In the genomic region with DNA sequence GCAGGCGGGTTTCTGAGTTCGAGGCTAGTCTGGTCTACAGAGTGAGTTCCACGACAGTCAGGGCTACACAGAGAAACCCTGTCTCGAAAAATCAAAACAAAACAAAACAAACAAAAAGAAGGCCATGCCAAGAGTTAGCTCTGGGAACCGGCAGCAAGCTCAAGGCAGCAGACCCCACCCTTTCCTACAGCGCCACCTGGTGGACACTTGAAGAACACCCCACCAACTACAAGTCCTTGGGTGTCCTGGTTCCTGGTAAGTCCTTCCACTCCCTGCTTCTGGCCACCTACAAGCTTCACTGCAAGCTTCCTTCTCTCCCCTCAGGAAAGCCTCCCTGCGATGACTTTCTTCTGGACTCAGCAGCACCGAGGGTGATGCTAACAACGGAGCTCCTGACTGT, we compare ENCODE assay signal across 8 mouse cellular contexts. TPM values are rescaled to one million over a fixed set of nuclear protein-coding genes. Genes with fewer than 3 reads are reported as not detected.
DNase-seq lines count a peak whose midpoint lies in the region.

No protein-coding gene starts in this region.

- DNase-seq in CD4-positive, CD25-positive, alpha-beta regulatory T cell, adult 2 months (ENCODE audit: low read depth, low spot score), result peak; percentile 88
- DNase-seq in R1 (ENCODE audit: low read depth, low spot score), result peak; percentile 87
- peak; percentile 75 to 86 for DNase-seq in cerebellum, postnatal 25 days
- peak; percentile 85 to 92 for DNase-seq in heart, adult 18-20 months
- DNase-seq in kidney, postnatal 10 days, result peak; percentile 88
- DNase-seq in lung, adult 18-20 months, result peak; percentile 78 to 83
- DNase-seq in right cerebral cortex, adult 2 months (ENCODE audit: low spot score in 2 of 2), result peak; percentile 60 to 85
- peak; percentile 73 for DNase-seq in yolk sac, embryonic 10.5 days (ENCODE audit: low spot score)

RNA-seq across cellular contexts. Expression of a gene that starts 12.6 kb away (rescaled TPM):
- 100 to 1,000 TPM; 270 to 278 TPM for total RNA-seq in heart, adult 18-20 months (2021)

RNA-seq across cellular contexts. Expression of a gene that starts 12.7 kb away (rescaled TPM):
- under 1 TPM; 0.12 to 0.46 TPM for total RNA-seq in heart, adult 18-20 months (2021)

RNA-seq across cellular contexts. Expression of a gene that starts 47.9 kb away (rescaled TPM):
- 10 to 100 TPM; 26.7 to 29.9 TPM for total RNA-seq in heart, adult 18-20 months (2021)

Comparison
In these comparisons a context has a peak if more than half of its experiments do, and no peak if none do; other contexts are left out.
1. Peak in every context shown above with its lines: DNase-seq.